Mouse (Mus musculus): Measurements from ENCODE around the gene Gjd2.

DNA sequence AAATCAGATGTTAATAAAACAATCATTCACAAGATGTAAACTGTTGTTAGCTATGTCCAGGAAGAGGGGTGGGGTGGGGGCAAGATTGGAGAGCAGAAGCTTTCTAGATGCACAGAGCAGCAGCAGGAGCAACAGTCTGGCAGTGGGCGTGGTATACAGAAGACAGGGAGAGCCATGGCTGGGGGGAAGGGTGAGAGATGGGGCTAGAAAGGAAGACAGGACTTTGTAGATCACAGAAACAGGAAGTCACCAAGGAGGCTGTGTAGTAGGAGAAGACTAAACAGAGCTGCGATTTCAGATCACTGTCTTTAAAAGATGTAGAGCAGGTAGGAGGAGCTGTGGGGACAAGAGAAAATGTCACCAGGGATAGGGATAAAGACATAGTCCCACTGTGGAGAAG, 18.8 kb upstream of the Gjd2 start:
- TF ChIP-seq POLR2A (IDR thresholded peaks at IDR 0.05; ENCODE audit: insufficient read depth, low read length) (no peak), EP300 (IDR thresholded peaks at IDR 0.05; ENCODE audit: insufficient read depth, low read depth, low read length) (no peak), CTCF (IDR thresholded peaks at IDR 0.05; ENCODE audit: low read depth, low read length) (no peak)
